Mouse (Mus musculus): ENCODE measurements at regions not wholly inside any gene's neighbourhood (a gene's known extent, or its start where the extent isn't known, plus 50 kb on each side); places are given as distances from the start of the nearest gene placed in this dataset.

- H3K79me2 ChIP-seq (replicated peaks; ENCODE audit: control insufficient read depth, extremely low read depth, insufficient read depth, poor library complexity, severe bottlenecking), result no peaks in the 10 kb centered on the region
- no peaks in the 10 kb centered on the region for H3K4me1 ChIP-seq (ENCODE audit: control insufficient read depth in 1 of 2, insufficient read depth in 2 of 2)
- peaks cover 30% of the 10 kb centered on the region for H3K9me3 ChIP-seq (replicated peaks; ENCODE audit: low read length)
- dilution Hi-C loops (cut with MboI; ENCODE audit: extremely low pct_ligation_motif_present, extremely low pct_unique_long_range_greater_than_20kb, low sequenced_read_pairs) (no loop called here), in situ Hi-C loops (cut with MboI; ENCODE audit: low pct_ligation_motif_present, low pct_unique_long_range_greater_than_20kb, low sequenced_read_pairs) (no loop called here)
- H3K4me2 ChIP-seq (ENCODE audit: insufficient read depth, low read depth, poor library complexity, severe bottlenecking), result no peak overlapping the region
- no peaks in the 10 kb centered on the region for H3K27me3 ChIP-seq (replicated peaks)
- no peaks in the 10 kb centered on the region for H3K36me3 ChIP-seq (replicated peaks in 1 of 2; ENCODE audit: control insufficient read depth in 1 of 2, insufficient read depth in 1 of 2, low read length in 1 of 2)
- H3K4me3 ChIP-seq (replicated peaks in 1 of 3; ENCODE audit: low read depth in 2 of 3, low read length in 2 of 3, poor library complexity in 1 of 3), result no peak overlapping the region
- H3K27ac ChIP-seq (ENCODE audit: insufficient read depth, low read depth), result no peak overlapping the region
- no peak for DNase-seq (ENCODE audit: extremely low read depth)
- H3K9ac ChIP-seq (ENCODE audit: insufficient read depth, low read depth), result no peak overlapping the region
- TF ChIP-seq NRF1 (IDR thresholded peaks at IDR 0.05; ENCODE audit: low read depth, low read length), result no peak
- no peak for TF ChIP-seq POLR2AphosphoS2 (IDR thresholded peaks at IDR 0.05; ENCODE audit: low read depth, low read length)
- no peak for TF ChIP-seq CTCF (conservative IDR thresholded peaks at IDR 0.05 in 1 of 2, IDR thresholded peaks at IDR 0.05 in 1 of 2; ENCODE audit: low read depth in 2 of 2, low read length in 2 of 2)
- no peak for TF ChIP-seq MAZ (IDR thresholded peaks at IDR 0.05; ENCODE audit: low read depth, low read length)
- TF ChIP-seq CHD2 (IDR thresholded peaks at IDR 0.05; ENCODE audit: low read length), result no peak
- no peak for TF ChIP-seq PAX5 (IDR thresholded peaks at IDR 0.05; ENCODE audit: low read length)
- no peak for TF ChIP-seq BHLHE40 (IDR thresholded peaks at IDR 0.05; ENCODE audit: low read depth, low read length)
Measured at GRCm38 (mm10) chr8:89415287-89415686, 371.3 kb upstream of the Sall1 start.

- no peak overlapping the region for H3K4me2 ChIP-seq (ENCODE audit: insufficient read depth, low read depth, poor library complexity, severe bottlenecking)
- H3K27ac ChIP-seq (ENCODE audit: insufficient read depth, low read depth), result no peak overlapping the region
- H3K36me3 ChIP-seq (replicated peaks in 1 of 2; ENCODE audit: control insufficient read depth in 1 of 2, insufficient read depth in 1 of 2, low read length in 1 of 2), result no peaks in the 10 kb centered on the region
- DNase-seq (ENCODE audit: extremely low read depth), result no peak
- dilution Hi-C loops (cut with MboI; ENCODE audit: extremely low pct_ligation_motif_present, extremely low pct_unique_long_range_greater_than_20kb, low sequenced_read_pairs) (no loop called here), in situ Hi-C loops (cut with MboI; ENCODE audit: low pct_ligation_motif_present, low pct_unique_long_range_greater_than_20kb, low sequenced_read_pairs) (no loop called here)
- H3K4me1 ChIP-seq (ENCODE audit: control insufficient read depth in 1 of 2, insufficient read depth in 2 of 2), result no peaks in the 10 kb centered on the region
- no peaks in the 10 kb centered on the region for H3K79me2 ChIP-seq (replicated peaks; ENCODE audit: control insufficient read depth, extremely low read depth, insufficient read depth, poor library complexity, severe bottlenecking)
- H3K9me3 ChIP-seq (replicated peaks; ENCODE audit: low read length), result peaks cover 26% of the 10 kb centered on the region
- TF ChIP-seq EP300 (IDR thresholded peaks at IDR 0.05; ENCODE audit: low read length) (no peak), CHD1 (IDR thresholded peaks at IDR 0.05; ENCODE audit: low read depth, low read length) (no peak), JUND (conservative IDR thresholded peaks at IDR 0.05; ENCODE audit: low read depth, low read length) (no peak), MXI1 (IDR thresholded peaks at IDR 0.05; ENCODE audit: low read depth, low read length) (no peak), ZNF384 (IDR thresholded peaks at IDR 0.05; ENCODE audit: low read depth, low read length) (no peak), ZC3H11A (IDR thresholded peaks at IDR 0.05; ENCODE audit: low read depth, low read length) (no peak), E2F4 (IDR thresholded peaks at IDR 0.05; ENCODE audit: insufficient replicate concordance, low read depth, low read length) (no peak), KAT2A (IDR thresholded peaks at IDR 0.05; ENCODE audit: insufficient replicate concordance, low read length) (no peak), MAX (IDR thresholded peaks at IDR 0.05; ENCODE audit: low read length) (no peak), IRF4 (IDR thresholded peaks at IDR 0.05; ENCODE audit: low read depth, low read length) (no peak), CTCF (conservative IDR thresholded peaks at IDR 0.05 in 1 of 2, IDR thresholded peaks at IDR 0.05 in 1 of 2; ENCODE audit: low read depth in 2 of 2, low read length in 2 of 2) (no peak), HCFC1 (IDR thresholded peaks at IDR 0.05; ENCODE audit: low read depth, low read length) (no peak), GABPA (IDR thresholded peaks at IDR 0.05; ENCODE audit: insufficient replicate concordance, low read depth, low read length) (no peak), NELFE (IDR thresholded peaks at IDR 0.05; ENCODE audit: low read depth, low read length) (no peak), RCOR1 (conservative IDR thresholded peaks at IDR 0.05; ENCODE audit: low read depth, low read length) (no peak)
- H3K9ac ChIP-seq (ENCODE audit: insufficient read depth, low read depth), result no peak overlapping the region
- no peak overlapping the region for H3K4me3 ChIP-seq (replicated peaks in 1 of 3; ENCODE audit: low read depth in 2 of 3, low read length in 2 of 3, poor library complexity in 1 of 3)
- H3K27me3 ChIP-seq (replicated peaks), result no peaks in the 10 kb centered on the region
Measured at GRCm38 (mm10) chr8:89412500-89412899, 368.5 kb upstream of the Sall1 start.
